Mouse (Mus musculus) thymus, adult 2 months (tissue): Measurements from ENCODE around the gene Nbl1.

Source experiments
- CTCF ChIP-seq: fragments of 200-500 bp; IDR thresholded peaks from 2 replicates; pipeline ENCODE4 v1.5.1; 2012; ENCODE audit warnings: mild to moderate bottlenecking, control low read depth, low read length, moderate library complexity, borderline replicate concordance; ENCODE audit not compliant: control insufficient read depth, poor library complexity, insufficient read depth; ENCODE audit errors: extremely low read depth
- POLR2A ChIP-seq: fragments of 200-500 bp; IDR thresholded peaks from 2 replicates; pipeline ENCODE4 v1.6.1; 2012; ENCODE audit warnings: mild to moderate bottlenecking, low read length, control low read depth, moderate library complexity; ENCODE audit not compliant: control insufficient read depth, poor library complexity, insufficient read depth; ENCODE audit errors: extremely low read depth

GRCm38 (mm10) chr4:139064831-139065230 is 28.0 kb downstream of the Nbl1 start:
- TF ChIP-seq CTCF = no peak
- no peak for TF ChIP-seq POLR2A
